Mouse (Mus musculus): ENCODE data around the gene Btbd35f7. TPM values are rescaled to one million over a fixed set of nuclear protein-coding genes. Genes with fewer than 3 reads are reported as not detected.

Gene Btbd35f7
- not detected for polyA plus RNA-seq (2017; shearing (Covaris generic))

DNA sequence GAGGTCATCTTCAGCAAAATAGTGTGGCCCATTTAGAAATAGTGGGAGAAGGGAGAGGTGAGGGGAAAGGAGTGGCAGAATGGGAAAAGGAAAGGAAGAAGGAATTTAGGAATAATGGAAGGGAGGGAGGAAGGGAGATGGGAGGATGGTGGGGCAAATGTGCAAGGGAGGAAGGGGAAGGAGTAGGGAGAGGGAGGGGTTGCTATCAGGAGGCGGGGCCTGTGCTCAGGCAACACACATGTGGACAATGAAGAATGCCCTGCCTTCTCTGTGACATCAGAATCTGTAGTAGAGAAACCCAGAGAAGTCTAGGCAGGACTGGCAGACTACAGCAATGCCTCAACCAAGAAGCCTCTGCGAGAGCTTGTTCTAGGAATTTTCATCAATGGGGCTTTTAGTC lies at the start of gene Btbd35f7:
Gene Btbd35f7 (plus strand): TSS at position 301 of the 400 bp plus-strand sequence.

Other genes starting within 250 kb of the Btbd35f7 start
- not detected for gene Mycs, start 199.8 kb upstream of the Btbd35f7 start, polyA plus RNA-seq (2017; shearing (Covaris generic))